Mouse (Mus musculus) ovary, adult 2 months (tissue): ENCODE data around the gene Vps11. TPM values are rescaled to one million over a fixed set of nuclear protein-coding genes. Genes with fewer than 3 reads are reported as not detected.

Experiments used
- polyA plus RNA-seq: library from polyadenylated mRNA; depleted of rRNA; stranded (reverse); fragments of >200 nt; gene quantifications from 2 replicates; pipeline ENCODE4 v1.2.3, GENCODE M21; 2012; rRNA removed

The Vps11 gene
- 28.5 and 31.4 TPM in 2 replicates for polyA plus RNA-seq

DNA sequence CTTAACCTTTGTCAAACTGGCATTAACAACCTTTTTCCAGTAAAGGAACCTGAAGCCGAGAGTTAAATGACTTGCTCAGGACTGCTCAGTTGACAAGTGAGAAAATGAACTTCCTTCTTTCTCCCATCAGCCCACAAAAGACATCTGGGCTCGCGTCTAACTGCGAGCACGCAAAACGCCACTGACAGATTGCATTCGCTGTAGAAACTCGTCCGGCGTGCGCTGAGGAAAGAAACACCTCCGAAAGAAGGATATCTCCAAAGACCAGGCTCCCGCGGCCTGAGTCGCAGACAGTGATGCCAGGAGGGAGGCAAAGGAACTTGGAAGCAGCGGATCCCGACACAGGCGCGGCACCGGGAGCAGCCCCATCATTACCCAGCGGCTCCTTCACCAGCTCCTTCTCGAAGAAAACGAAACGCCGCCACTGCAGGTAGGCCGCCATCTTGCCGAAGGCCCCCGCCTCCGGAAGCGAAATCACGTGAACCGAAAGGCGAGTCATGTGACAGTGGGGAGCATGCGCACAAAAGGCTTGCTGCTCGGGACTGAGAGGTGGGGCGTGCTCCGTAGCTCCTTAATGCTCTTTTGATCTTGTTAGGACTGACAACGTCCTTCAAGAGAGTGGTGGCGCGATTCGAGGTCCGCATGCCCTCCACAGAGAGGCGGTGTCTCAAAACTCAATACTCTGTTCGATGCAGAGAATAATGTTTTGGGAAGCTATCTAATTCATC, at the start of gene Vps11:
Gene Vps11 (minus strand): TSS at position 481 of the 728 bp plus-strand sequence.

DNA sequence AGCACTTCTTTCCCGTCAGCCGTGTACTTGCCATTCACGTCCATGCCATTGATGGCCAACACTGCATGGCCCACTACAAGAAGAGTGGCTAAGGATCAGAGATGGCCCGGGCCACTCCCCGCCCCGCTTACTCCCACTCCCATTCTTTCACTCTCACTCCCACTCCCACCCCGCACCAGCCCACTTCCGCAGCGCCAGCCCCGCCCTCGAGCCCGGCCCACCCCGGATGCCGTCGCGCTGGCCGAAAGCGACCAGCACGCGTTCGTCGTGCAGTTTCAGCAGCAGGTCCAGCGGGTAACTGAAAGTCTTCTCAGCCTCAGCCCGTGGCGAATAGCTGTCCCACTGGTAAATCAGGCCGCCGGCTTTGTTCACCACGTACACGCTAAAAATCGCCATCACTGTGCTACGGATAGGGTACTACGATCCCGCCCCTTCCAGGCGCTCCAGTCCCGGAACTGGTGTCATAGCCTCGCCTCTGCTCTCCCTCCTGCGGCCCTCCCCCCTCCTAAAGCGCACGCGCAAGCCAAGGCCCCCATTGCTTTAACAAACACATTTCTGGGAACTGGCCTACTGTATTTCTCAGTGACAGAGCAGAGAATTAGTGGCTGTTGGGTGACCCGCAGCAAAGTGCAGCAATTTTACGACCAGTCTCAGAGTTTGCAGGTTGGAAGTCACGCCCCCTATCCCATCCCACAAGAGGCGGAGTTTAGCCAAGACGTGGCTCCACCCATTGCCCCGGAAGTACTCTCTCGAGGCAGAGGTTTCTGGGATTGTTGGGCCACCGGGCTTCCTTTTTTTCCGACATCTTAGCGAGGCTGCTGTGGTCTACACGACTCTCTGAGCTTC, 45.7 kb upstream of the Vps11 start, which contains the start of the genes Rps25 and Trappc4:
Gene Rps25 (plus strand): TSS at position 234 of the 846 bp plus-strand sequence.
Gene Trappc4 (minus strand): TSS at position 695 of the 846 bp plus-strand sequence.

GRCm38 (mm10) chr9:44396684-44397411, 35.4 kb upstream of the Vps11 start, which contains the start of gene Slc37a4:
Gene Slc37a4 (plus strand): TSS chr9:44396852.

GRCm38 (mm10) chr9:44379054-44379834, 17.8 kb upstream of the Vps11 start, which contains the start of gene Hyou1:
Gene Hyou1 (plus strand): TSS chr9:44379490.

GRCm38 (mm10) chr9:44343781-44344421, 17.6 kb downstream of the Vps11 start, which contains the start of gene Hmbs:
Gene Hmbs (minus strand): TSS chr9:44344228.

GRCm38 (mm10) chr9:44334396-44335330, 26.8 kb downstream of the Vps11 start, which contains the start of gene H2afx:
Gene H2afx (plus strand): TSS chr9:44334694.

DNA sequence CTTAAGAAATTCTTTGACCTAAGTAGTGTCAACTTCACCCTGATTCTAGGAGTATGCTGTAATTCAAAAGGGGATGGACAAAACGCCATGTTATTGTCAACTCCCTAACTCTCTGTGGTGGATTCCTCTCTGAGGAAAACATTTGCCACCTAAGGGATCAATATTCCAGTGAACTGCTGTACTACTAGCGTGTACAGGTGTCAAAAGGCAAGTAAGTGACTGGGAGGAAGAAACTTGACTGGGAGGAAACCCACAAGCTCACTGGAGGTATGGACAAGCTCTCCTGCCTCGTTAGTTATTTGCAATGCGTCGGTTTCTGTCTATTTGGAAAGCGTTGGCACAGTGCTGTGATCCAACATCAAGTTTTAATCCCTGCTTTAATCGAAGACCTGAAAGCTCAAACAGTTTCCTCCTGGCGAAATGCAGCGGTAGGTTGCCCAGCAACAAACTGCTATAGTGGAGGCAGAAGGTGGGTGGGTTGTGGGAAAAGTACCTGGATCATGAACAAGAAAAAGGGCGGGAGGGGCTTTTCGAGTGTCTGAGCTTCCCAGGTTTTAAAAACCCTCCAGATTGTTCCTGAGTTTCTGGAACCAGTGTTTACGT, 35.6 kb downstream of the Vps11 start, which contains the start of gene Dpagt1:
Gene Dpagt1 (plus strand): TSS at position 252 of the 603 bp plus-strand sequence.

DNA sequence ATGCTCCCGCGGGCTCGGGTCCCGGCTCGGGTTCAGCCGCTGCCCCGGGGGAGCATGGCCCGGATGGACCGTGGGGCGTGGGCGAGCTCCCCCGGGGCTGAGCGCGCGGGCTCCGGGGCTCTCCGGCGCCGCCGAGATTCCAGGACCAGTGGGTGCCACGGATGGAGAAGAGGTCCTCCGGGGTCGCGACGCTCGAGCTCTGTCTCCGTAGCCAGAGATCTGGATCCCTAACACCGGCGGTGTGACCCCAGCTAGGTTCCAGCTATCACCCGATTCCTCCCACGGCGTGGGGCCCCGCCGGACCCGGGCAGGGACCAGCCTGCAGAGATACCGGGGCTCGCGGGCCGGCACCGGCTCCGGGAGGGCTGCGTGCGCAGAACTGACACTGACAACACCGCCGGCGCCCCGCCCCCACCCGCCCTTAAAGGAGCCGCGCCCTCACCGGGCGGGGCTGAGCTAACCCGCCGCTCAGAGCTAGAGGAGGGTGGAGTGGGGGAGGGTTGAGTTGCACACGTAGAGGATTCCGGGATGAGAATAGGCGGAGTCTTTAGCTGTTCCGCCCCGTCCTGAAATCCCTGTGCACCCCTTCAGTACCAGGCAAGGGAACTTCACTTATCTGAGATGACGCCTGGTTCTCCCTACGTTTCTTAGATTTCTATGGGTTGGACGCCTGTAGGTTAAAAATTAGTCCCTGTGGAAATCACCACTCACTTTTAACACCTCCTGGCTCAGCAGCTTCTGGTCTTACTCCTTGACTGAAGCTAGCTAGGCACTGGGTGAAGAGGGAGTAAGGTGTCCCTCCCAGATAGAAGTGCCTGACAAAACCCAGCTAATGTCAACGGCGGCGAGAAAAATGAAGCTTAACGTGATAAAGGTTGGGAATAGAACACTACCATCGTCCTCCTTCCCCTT, 41.3 kb downstream of the Vps11 start, which contains the start of gene C2cd2l:
Gene C2cd2l (minus strand): TSS at position 399 of the 912 bp plus-strand sequence.

DNA sequence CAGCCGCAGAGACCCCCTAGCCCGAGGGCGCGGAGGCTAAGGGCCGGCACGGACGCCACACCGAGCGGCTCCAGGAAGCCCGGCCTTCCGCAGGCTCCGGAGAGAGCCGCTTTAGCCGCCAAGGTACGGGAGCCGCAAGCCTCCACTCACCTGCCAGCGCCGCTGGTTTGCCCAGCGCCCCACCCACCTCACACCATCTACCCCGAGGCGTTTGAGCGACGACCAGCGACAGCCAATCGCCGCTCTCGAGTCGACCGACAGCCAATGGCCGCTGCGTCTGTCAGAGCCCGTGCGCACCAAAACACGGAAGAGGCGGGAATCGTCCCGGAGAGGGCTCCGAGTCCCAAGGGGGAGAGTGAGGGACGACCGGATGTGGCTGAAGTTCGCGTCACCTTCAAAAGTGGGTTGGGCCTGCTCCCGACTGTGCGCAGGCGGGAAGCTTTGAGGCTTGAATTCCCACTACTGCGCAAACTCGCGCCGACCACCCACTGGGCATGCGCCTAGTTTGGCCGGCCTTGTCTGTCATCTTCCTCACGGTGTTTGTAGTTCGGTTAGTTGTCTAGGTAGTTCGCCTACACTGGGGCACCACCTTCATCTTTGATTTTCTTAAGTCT, 55.9 kb downstream of the Vps11 start, which contains the start of gene Hinfp:
Gene Hinfp (minus strand): TSS at position 206 of the 614 bp plus-strand sequence.

Other genes with a start within 250 kb of the Vps11 start
- 0.50 and 0.68 TPM in 2 replicates for gene Gm49380, start 248.2 kb downstream of the Vps11 start, polyA plus RNA-seq
- gene Rnf26, start 248.2 kb downstream of the Vps11 start, polyA plus RNA-seq = 71.8 and 72.0 TPM in 2 replicates
- gene Mcam, start 227.2 kb downstream of the Vps11 start, polyA plus RNA-seq = 112 and 143 TPM in 2 replicates
- 7.6 and 7.7 TPM in 2 replicates for gene Cbl, start 127.6 kb downstream of the Vps11 start, polyA plus RNA-seq
- gene Ccdc153, start 121.0 kb downstream of the Vps11 start, polyA plus RNA-seq = 19.7 and 22.5 TPM in 2 replicates
- 0.10 and 0.24 TPM in 2 replicates for gene Pdzd3, start 110.2 kb downstream of the Vps11 start, polyA plus RNA-seq
- gene Nlrx1, start 93.1 kb downstream of the Vps11 start, polyA plus RNA-seq = 18.5 and 18.9 TPM in 2 replicates
- gene Abcg4, start 73.1 kb downstream of the Vps11 start, polyA plus RNA-seq = 25.8 and 35.0 TPM in 2 replicates
- gene Hinfp, start 56.0 kb downstream of the Vps11 start, polyA plus RNA-seq = 26.3 and 36.2 TPM in 2 replicates
- 57.1 and 60.9 TPM in 2 replicates for gene C2cd2l, start 41.4 kb downstream of the Vps11 start, polyA plus RNA-seq
- gene Dpagt1, start 35.7 kb downstream of the Vps11 start, polyA plus RNA-seq = 74.2 and 75.2 TPM in 2 replicates
- gene H2afx, start 27.0 kb downstream of the Vps11 start, polyA plus RNA-seq = 313 and 370 TPM in 2 replicates
- 84.2 and 85.4 TPM in 2 replicates for gene Hmbs, start 17.4 kb downstream of the Vps11 start, polyA plus RNA-seq
- gene Hyou1, start 17.8 kb upstream of the Vps11 start, polyA plus RNA-seq = 133 and 139 TPM in 2 replicates
- 20.4 and 23.3 TPM in 2 replicates for gene Slc37a4, start 35.2 kb upstream of the Vps11 start, polyA plus RNA-seq
- gene Rps25, start 45.5 kb upstream of the Vps11 start, polyA plus RNA-seq = 70.5 and 98.9 TPM in 2 replicates
- gene Trappc4, start 45.9 kb upstream of the Vps11 start, polyA plus RNA-seq = 42.0 and 46.1 TPM in 2 replicates
- gene Ccdc84, start 56.9 kb upstream of the Vps11 start, polyA plus RNA-seq = 23.6 and 25.2 TPM in 2 replicates
- gene Foxr1, start 79.5 kb upstream of the Vps11 start, polyA plus RNA-seq = 1.7 and 1.8 TPM in 2 replicates
- gene Upk2, start 93.3 kb upstream of the Vps11 start, polyA plus RNA-seq = 0.29 and 0.55 TPM in 2 replicates
- gene Bcl9l, start 121.2 kb upstream of the Vps11 start, polyA plus RNA-seq = 60.2 and 63.2 TPM in 2 replicates
- 0.13 and 0.69 TPM in 2 replicates for gene Cxcr5, start 200.2 kb upstream of the Vps11 start, polyA plus RNA-seq
- gene Ddx6, start 243.2 kb upstream of the Vps11 start, polyA plus RNA-seq = 18.5 and 18.9 TPM in 2 replicates